Mouse (Mus musculus): ENCODE data around the gene Zeb2. TPM values are rescaled to one million over a fixed set of nuclear protein-coding genes. Genes with fewer than 3 reads are reported as not detected.
A peak's percentile ranks its signal among the peaks of the same experiment; 100 is the strongest.

Zeb2 gene
- polyA plus RNA-seq (2016; fragmentation: Nextera tagmentation; extraction: Ambion mirVana): 48.7 and 60.6 TPM in 2 replicates

- Histone ChIP-seq H3K27me3 (ENCODE audit: low read depth, poor library complexity, severe bottlenecking) (no peaks in the 10 kb centered on the region), H3K4me3 (peak within 1 kb of the TSS; percentile 92), H3K36me3 (no peaks in the 10 kb centered on the region), H3K27ac (replicated peaks) (peak within 1 kb of the TSS; percentile 100), H3K9me3 (replicated peaks) (no peaks in the 10 kb centered on the region), H3K4me1 (peaks cover 48% of the 10 kb centered on the region)
- peak; percentile 90 for DNase-seq (ENCODE audit: low spot score)
- WGBS: under 1% methylated on average over 33 of the region's 39 CpGs
Observed at GRCm38 (mm10) chr2:45117087-45117561, at the start of gene Zeb2. Zeb2 (minus strand) TSS chr2:45117395.

- WGBS: 81% methylated on average over 5 of the region's 5 CpGs
- Histone ChIP-seq H3K27ac (replicated peaks) (peak overlapping the region; percentile 78), H3K27me3 (ENCODE audit: low read depth, poor library complexity, severe bottlenecking) (no peaks in the 10 kb centered on the region), H3K4me3 (peak overlapping the region; percentile 35; the same call in 1 of the 2 replicates), H3K4me1 (peaks cover 16% of the 10 kb centered on the region), H3K36me3 (no peaks in the 10 kb centered on the region), H3K9me3 (replicated peaks) (no peaks in the 10 kb centered on the region)
- DNase-seq (ENCODE audit: low spot score): no peak
Observed at GRCm38 (mm10) chr2:45158785-45159184, 41.6 kb upstream of the Zeb2 start.

GRCm38 (mm10) chr2:45158351-45158782 lies 41.2 kb upstream of the Zeb2 start:
- H3K4me3 ChIP-seq: peak overlapping the region; percentile 35
- no peaks in the 10 kb centered on the region for H3K9me3 ChIP-seq (replicated peaks)
- no peaks in the 10 kb centered on the region for H3K27me3 ChIP-seq (ENCODE audit: low read depth, poor library complexity, severe bottlenecking)
- H3K27ac ChIP-seq (replicated peaks): peak overlapping the region; percentile 78
- DNase-seq (ENCODE audit: low spot score): no peak
- H3K36me3 ChIP-seq: no peaks in the 10 kb centered on the region
- peaks cover 16% of the 10 kb centered on the region for H3K4me1 ChIP-seq
- WGBS: 13% methylated on average over 8 of the region's 8 CpGs

GRCm38 (mm10) chr2:45153315-45153714 lies 36.1 kb upstream of the Zeb2 start:
- H3K4me3 ChIP-seq: no peak overlapping the region
- no peaks in the 10 kb centered on the region for H3K9me3 ChIP-seq (replicated peaks)
- no peaks in the 10 kb centered on the region for H3K36me3 ChIP-seq
- no peaks in the 10 kb centered on the region for H3K27me3 ChIP-seq (ENCODE audit: low read depth, poor library complexity, severe bottlenecking)
- H3K27ac ChIP-seq (replicated peaks): no peak overlapping the region
- H3K4me1 ChIP-seq: peaks cover 6% of the 10 kb centered on the region
- DNase-seq (ENCODE audit: low spot score): no peak
- WGBS: 78% methylated on average over 1 of the region's 1 CpGs

GRCm38 (mm10) chr2:45143162-45143561 lies 26.0 kb upstream of the Zeb2 start:
- H3K9me3 ChIP-seq (replicated peaks): no peaks in the 10 kb centered on the region
- 98% methylated on average over 1 of the region's 1 CpGs for WGBS

GRCm38 (mm10) chr2:45138906-45139305 lies 21.7 kb upstream of the Zeb2 start:
- Histone ChIP-seq H3K4me1 (no peaks in the 10 kb centered on the region), H3K36me3 (no peaks in the 10 kb centered on the region), H3K9me3 (replicated peaks) (no peaks in the 10 kb centered on the region), H3K27me3 (ENCODE audit: low read depth, poor library complexity, severe bottlenecking) (no peaks in the 10 kb centered on the region), H3K27ac (replicated peaks) (no peak overlapping the region), H3K4me3 (no peak overlapping the region)
- DNase-seq (ENCODE audit: low spot score): no peak
- 92% methylated on average over 6 of the region's 6 CpGs for WGBS

More at GRCm38 (mm10) chr2:45143162-45143561, 26.0 kb upstream of the Zeb2 start:
- no peak overlapping the region for H3K27ac ChIP-seq (replicated peaks)
- no peaks in the 10 kb centered on the region for H3K36me3 ChIP-seq
- no peaks in the 10 kb centered on the region for H3K4me1 ChIP-seq
- no peak for DNase-seq (ENCODE audit: low spot score)
- H3K4me3 ChIP-seq: no peak overlapping the region
- H3K27me3 ChIP-seq (ENCODE audit: low read depth, poor library complexity, severe bottlenecking): no peaks in the 10 kb centered on the region

GRCm38 (mm10) chr2:45136783-45137182 lies 19.6 kb upstream of the Zeb2 start:
- Histone ChIP-seq H3K4me3 (no peak overlapping the region), H3K4me1 (no peaks in the 10 kb centered on the region)

GRCm38 (mm10) chr2:45133225-45133624 lies 16.0 kb upstream of the Zeb2 start:
- WGBS: 93% methylated on average over 4 of the region's 4 CpGs
- H3K27ac ChIP-seq (replicated peaks): no peak overlapping the region
- no peaks in the 10 kb centered on the region for H3K27me3 ChIP-seq (ENCODE audit: low read depth, poor library complexity, severe bottlenecking)
- H3K9me3 ChIP-seq (replicated peaks): no peaks in the 10 kb centered on the region
- DNase-seq (ENCODE audit: low spot score): no peak
- H3K4me3 ChIP-seq: no peak overlapping the region
- H3K36me3 ChIP-seq: no peaks in the 10 kb centered on the region
- no peaks in the 10 kb centered on the region for H3K4me1 ChIP-seq

More at GRCm38 (mm10) chr2:45136783-45137182, 19.6 kb upstream of the Zeb2 start:
- no peaks in the 10 kb centered on the region for H3K36me3 ChIP-seq
- H3K9me3 ChIP-seq (replicated peaks): no peaks in the 10 kb centered on the region
- no peak for DNase-seq (ENCODE audit: low spot score)
- H3K27me3 ChIP-seq (ENCODE audit: low read depth, poor library complexity, severe bottlenecking): no peaks in the 10 kb centered on the region
- WGBS: 83% methylated on average over 2 of the region's 2 CpGs
- H3K27ac ChIP-seq (replicated peaks): no peak overlapping the region

GRCm38 (mm10) chr2:45130461-45131156 lies 13.4 kb upstream of the Zeb2 start:
- Histone ChIP-seq H3K27ac (replicated peaks) (no peak overlapping the region), H3K27me3 (ENCODE audit: low read depth, poor library complexity, severe bottlenecking) (no peaks in the 10 kb centered on the region), H3K4me3 (no peak overlapping the region), H3K4me1 (no peaks in the 10 kb centered on the region), H3K9me3 (replicated peaks) (no peaks in the 10 kb centered on the region), H3K36me3 (no peaks in the 10 kb centered on the region)
- WGBS: 95% methylated on average over 4 of the region's 4 CpGs
- no peak for DNase-seq (ENCODE audit: low spot score)

- H3K9me3 ChIP-seq (replicated peaks): no peaks in the 10 kb centered on the region
- H3K4me3 ChIP-seq: no peak overlapping the region
- no peaks in the 10 kb centered on the region for H3K4me1 ChIP-seq
- no peak overlapping the region for H3K27ac ChIP-seq (replicated peaks)
- H3K36me3 ChIP-seq: no peaks in the 10 kb centered on the region
- WGBS: 41% methylated on average over 6 of the region's 6 CpGs
- H3K27me3 ChIP-seq (ENCODE audit: low read depth, poor library complexity, severe bottlenecking): no peaks in the 10 kb centered on the region
- no peak for DNase-seq (ENCODE audit: low spot score)
Observed at GRCm38 (mm10) chr2:45129556-45129955, 12.4 kb upstream of the Zeb2 start.

GRCm38 (mm10) chr2:45128696-45129095 lies 11.5 kb upstream of the Zeb2 start:
- WGBS: 89% methylated on average over 2 of the region's 2 CpGs
- H3K36me3 ChIP-seq: no peaks in the 10 kb centered on the region
- DNase-seq (ENCODE audit: low spot score): no peak

GRCm38 (mm10) chr2:45126401-45126800 lies 9.2 kb upstream of the Zeb2 start:
- Histone ChIP-seq H3K36me3 (no peaks in the 10 kb centered on the region), H3K27me3 (ENCODE audit: low read depth, poor library complexity, severe bottlenecking) (no peaks in the 10 kb centered on the region), H3K4me3 (no peak overlapping the region), H3K9me3 (replicated peaks) (no peaks in the 10 kb centered on the region), H3K4me1 (no peaks in the 10 kb centered on the region), H3K27ac (replicated peaks) (no peak overlapping the region)
- WGBS: 89% methylated on average over 5 of the region's 5 CpGs
- no peak for DNase-seq (ENCODE audit: low spot score)

More at GRCm38 (mm10) chr2:45128696-45129095, 11.5 kb upstream of the Zeb2 start:
- H3K27ac ChIP-seq (replicated peaks): no peak overlapping the region
- H3K9me3 ChIP-seq (replicated peaks): no peaks in the 10 kb centered on the region
- H3K4me1 ChIP-seq: no peaks in the 10 kb centered on the region
- no peak overlapping the region for H3K4me3 ChIP-seq
- no peaks in the 10 kb centered on the region for H3K27me3 ChIP-seq (ENCODE audit: low read depth, poor library complexity, severe bottlenecking)

- H3K27ac ChIP-seq (replicated peaks): no peak overlapping the region
- 83% methylated on average over 4 of the region's 4 CpGs for WGBS
Observed at GRCm38 (mm10) chr2:45125181-45125580, 8.0 kb upstream of the Zeb2 start.

More at GRCm38 (mm10) chr2:45125181-45125580, 8.0 kb upstream of the Zeb2 start:
- no peaks in the 10 kb centered on the region for H3K9me3 ChIP-seq (replicated peaks)
- H3K36me3 ChIP-seq: no peaks in the 10 kb centered on the region
- no peaks in the 10 kb centered on the region for H3K27me3 ChIP-seq (ENCODE audit: low read depth, poor library complexity, severe bottlenecking)
- no peaks in the 10 kb centered on the region for H3K4me1 ChIP-seq
- no peak overlapping the region for H3K4me3 ChIP-seq
- DNase-seq (ENCODE audit: low spot score): no peak

All from midbrain, embryonic 10.5 days (tissue).